Mouse (Mus musculus): ENCODE measurements at regions not wholly inside any gene's neighbourhood (a gene's known extent, or its start where the extent isn't known, plus 50 kb on each side); places are given as distances from the start of the nearest gene placed in this dataset.

- H3K36me3 ChIP-seq (ENCODE audit: control insufficient read depth, insufficient read depth, low read length): no peaks in the 10 kb centered on the region
- no peak overlapping the region for H3K9ac ChIP-seq (ENCODE audit: low read length)
- no peak overlapping the region for H3K4me2 ChIP-seq (ENCODE audit: low read length)
- H3K4me3 ChIP-seq (ENCODE audit: control insufficient read depth in 1 of 2, insufficient read depth in 1 of 2, low read depth in 1 of 2, low read length in 2 of 2): no peak overlapping the region
- peaks cover 14 to 20% of the 10 kb centered on the region in 2 experiments for H3K4me1 ChIP-seq (ENCODE audit: control insufficient read depth in 2 of 2, insufficient read depth in 2 of 2, low read length in 2 of 2)
- H3K9me3 ChIP-seq (ENCODE audit: control insufficient read depth, low read length): no peaks in the 10 kb centered on the region
- H3K27ac ChIP-seq (replicated peaks in 1 of 2; ENCODE audit: control insufficient read depth in 1 of 2, insufficient read depth in 1 of 2, low read depth in 2 of 2, low read length in 2 of 2): no peak overlapping the region
- ATAC-seq (ENCODE audit: insufficient number of reproducible peaks, insufficient read depth, low FRiP score, low read depth): no peak
- 68% methylated on average over 5 of the region's 5 CpGs for WGBS
- H3K27me3 ChIP-seq (ENCODE audit: control insufficient read depth, insufficient read depth, low read length): no peaks in the 10 kb centered on the region
These were observed 341.1 kb upstream of the Sall1 start for GRCm38 (mm10) chr8:89385028-89385427.

GRCm38 (mm10) chr8:89383781-89384180 lies 339.8 kb upstream of the Sall1 start:
- H3K36me3 ChIP-seq (ENCODE audit: control insufficient read depth, insufficient read depth, low read length): no peaks in the 10 kb centered on the region
- no peaks in the 10 kb centered on the region for H3K9me3 ChIP-seq (ENCODE audit: control insufficient read depth, low read length)
- H3K27ac ChIP-seq (replicated peaks in 1 of 2; ENCODE audit: control insufficient read depth in 1 of 2, insufficient read depth in 1 of 2, low read depth in 2 of 2, low read length in 2 of 2): no peak overlapping the region
- no peak for ATAC-seq (ENCODE audit: insufficient number of reproducible peaks, insufficient read depth, low FRiP score, low read depth)
- H3K9ac ChIP-seq (ENCODE audit: low read length): no peak overlapping the region
- H3K4me2 ChIP-seq (ENCODE audit: low read length): no peak overlapping the region
- peaks cover 10 to 16% of the 10 kb centered on the region in 2 experiments for H3K4me1 ChIP-seq (ENCODE audit: control insufficient read depth in 2 of 2, insufficient read depth in 2 of 2, low read length in 2 of 2)
- H3K4me3 ChIP-seq (ENCODE audit: control insufficient read depth in 1 of 2, insufficient read depth in 1 of 2, low read depth in 1 of 2, low read length in 2 of 2): no peak overlapping the region
- 84% methylated on average over 5 of the region's 5 CpGs for WGBS
- H3K27me3 ChIP-seq (ENCODE audit: control insufficient read depth, insufficient read depth, low read length): no peaks in the 10 kb centered on the region

- H3K27ac ChIP-seq (replicated peaks in 1 of 2; ENCODE audit: control insufficient read depth in 1 of 2, insufficient read depth in 1 of 2, low read depth in 2 of 2, low read length in 2 of 2): no peak overlapping the region
- no peak overlapping the region for H3K9ac ChIP-seq (ENCODE audit: low read length)
- H3K4me3 ChIP-seq (ENCODE audit: control insufficient read depth in 1 of 2, insufficient read depth in 1 of 2, low read depth in 1 of 2, low read length in 2 of 2): no peak overlapping the region
- no peak overlapping the region for H3K4me2 ChIP-seq (ENCODE audit: low read length)
- no peaks in the 10 kb centered on the region for H3K27me3 ChIP-seq (ENCODE audit: control insufficient read depth, insufficient read depth, low read length)
- 57% methylated on average over 9 of the region's 9 CpGs for WGBS
- H3K4me1 ChIP-seq (ENCODE audit: control insufficient read depth in 2 of 2, insufficient read depth in 2 of 2, low read length in 2 of 2): peaks cover 2 to 6% of the 10 kb centered on the region in 2 experiments; a peak in 3 of 4 replicates
- no peaks in the 10 kb centered on the region for H3K36me3 ChIP-seq (ENCODE audit: control insufficient read depth, insufficient read depth, low read length)
- no peaks in the 10 kb centered on the region for H3K9me3 ChIP-seq (ENCODE audit: control insufficient read depth, low read length)
- ATAC-seq (ENCODE audit: insufficient number of reproducible peaks, insufficient read depth, low FRiP score, low read depth): no peak
These were observed 338.8 kb upstream of the Sall1 start for GRCm38 (mm10) chr8:89382538-89383380.

- no peak overlapping the region for H3K4me3 ChIP-seq (ENCODE audit: control insufficient read depth in 1 of 2, insufficient read depth in 1 of 2, low read depth in 1 of 2, low read length in 2 of 2)
- H3K4me1 ChIP-seq (ENCODE audit: control insufficient read depth in 2 of 2, insufficient read depth in 2 of 2, low read length in 2 of 2): no peaks in the 10 kb centered on the region
- no peaks in the 10 kb centered on the region for H3K27me3 ChIP-seq (ENCODE audit: control insufficient read depth, insufficient read depth, low read length)
- no peak for ATAC-seq (ENCODE audit: insufficient number of reproducible peaks, insufficient read depth, low FRiP score, low read depth)
- H3K9ac ChIP-seq (ENCODE audit: low read length): no peak overlapping the region
- no peaks in the 10 kb centered on the region for H3K36me3 ChIP-seq (ENCODE audit: control insufficient read depth, insufficient read depth, low read length)
- WGBS: 84% methylated on average over 9 of the region's 9 CpGs
- no peak overlapping the region for H3K27ac ChIP-seq (replicated peaks in 1 of 2; ENCODE audit: control insufficient read depth in 1 of 2, insufficient read depth in 1 of 2, low read depth in 2 of 2, low read length in 2 of 2)
- no peaks in the 10 kb centered on the region for H3K9me3 ChIP-seq (ENCODE audit: control insufficient read depth, low read length)
- H3K4me2 ChIP-seq (ENCODE audit: low read length): no peak overlapping the region
These were observed 336.5 kb upstream of the Sall1 start for GRCm38 (mm10) chr8:89380436-89380835.

- Histone ChIP-seq H3K27me3 (ENCODE audit: control insufficient read depth, insufficient read depth, low read length) (no peaks in the 10 kb centered on the region), H3K36me3 (ENCODE audit: control insufficient read depth, insufficient read depth, low read length) (no peaks in the 10 kb centered on the region), H3K4me2 (ENCODE audit: low read length) (no peak overlapping the region), H3K27ac (replicated peaks in 1 of 2; ENCODE audit: control insufficient read depth in 1 of 2, insufficient read depth in 1 of 2, low read depth in 2 of 2, low read length in 2 of 2) (no peak overlapping the region), H3K9ac (ENCODE audit: low read length) (no peak overlapping the region), H3K9me3 (ENCODE audit: control insufficient read depth, low read length) (no peaks in the 10 kb centered on the region), H3K4me3 (ENCODE audit: control insufficient read depth in 1 of 2, insufficient read depth in 1 of 2, low read depth in 1 of 2, low read length in 2 of 2) (no peak overlapping the region), H3K4me1 (ENCODE audit: control insufficient read depth in 2 of 2, insufficient read depth in 2 of 2, low read length in 2 of 2) (no peaks in the 10 kb centered on the region)
- WGBS: 84% methylated on average over 3 of the region's 3 CpGs
- ATAC-seq (ENCODE audit: insufficient number of reproducible peaks, insufficient read depth, low FRiP score, low read depth): no peak
These were observed 328.8 kb upstream of the Sall1 start for GRCm38 (mm10) chr8:89372761-89373160.

DNA sequence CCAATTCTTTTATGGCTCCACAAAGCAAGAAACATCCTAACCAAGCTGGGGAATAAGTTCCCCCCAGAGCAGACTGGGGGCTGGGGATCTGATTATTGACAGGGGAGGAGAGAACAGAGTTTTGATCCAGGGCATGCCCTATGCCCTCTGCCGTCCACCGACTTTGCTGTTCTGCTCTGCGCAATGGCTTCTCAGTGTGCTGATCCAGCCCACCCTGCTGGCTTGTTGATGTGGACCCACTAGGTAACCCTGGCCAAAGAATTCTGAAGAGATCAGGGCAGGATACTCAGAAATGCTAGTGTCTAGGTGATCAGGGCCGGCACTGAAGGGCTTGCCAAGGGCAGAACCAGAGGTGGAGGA lies 327.8 kb upstream of the Sall1 start:
- WGBS: 44% methylated on average over 4 of the region's 4 CpGs

GRCm38 (mm10) chr8:89370816-89371772 lies 327.1 kb upstream of the Sall1 start:
- Histone ChIP-seq H3K9me3 (ENCODE audit: control insufficient read depth, low read length) (no peaks in the 10 kb centered on the region), H3K9ac (ENCODE audit: low read length) (no peak overlapping the region), H3K36me3 (ENCODE audit: control insufficient read depth, insufficient read depth, low read length) (no peaks in the 10 kb centered on the region), H3K4me3 (ENCODE audit: control insufficient read depth in 1 of 2, insufficient read depth in 1 of 2, low read depth in 1 of 2, low read length in 2 of 2) (no peak overlapping the region), H3K27me3 (ENCODE audit: control insufficient read depth, insufficient read depth, low read length) (no peaks in the 10 kb centered on the region), H3K4me2 (ENCODE audit: low read length) (no peak overlapping the region), H3K4me1 (ENCODE audit: control insufficient read depth in 2 of 2, insufficient read depth in 2 of 2, low read length in 2 of 2) (no peaks in the 10 kb centered on the region), H3K27ac (replicated peaks in 1 of 2; ENCODE audit: control insufficient read depth in 1 of 2, insufficient read depth in 1 of 2, low read depth in 2 of 2, low read length in 2 of 2) (no peak overlapping the region)
- WGBS: 61% methylated on average over 20 of the region's 20 CpGs
- no peak for ATAC-seq (ENCODE audit: insufficient number of reproducible peaks, insufficient read depth, low FRiP score, low read depth)

More for the DNA sequence above, 327.8 kb upstream of the Sall1 start:
- Histone ChIP-seq H3K27me3 (ENCODE audit: control insufficient read depth, insufficient read depth, low read length) (no peaks in the 10 kb centered on the region), H3K9ac (ENCODE audit: low read length) (no peak overlapping the region), H3K4me3 (ENCODE audit: control insufficient read depth in 1 of 2, insufficient read depth in 1 of 2, low read depth in 1 of 2, low read length in 2 of 2) (no peak overlapping the region), H3K36me3 (ENCODE audit: control insufficient read depth, insufficient read depth, low read length) (no peaks in the 10 kb centered on the region), H3K4me1 (ENCODE audit: control insufficient read depth in 2 of 2, insufficient read depth in 2 of 2, low read length in 2 of 2) (no peaks in the 10 kb centered on the region), H3K4me2 (ENCODE audit: low read length) (no peak overlapping the region), H3K27ac (replicated peaks in 1 of 2; ENCODE audit: control insufficient read depth in 1 of 2, insufficient read depth in 1 of 2, low read depth in 2 of 2, low read length in 2 of 2) (no peak overlapping the region), H3K9me3 (ENCODE audit: control insufficient read depth, low read length) (no peaks in the 10 kb centered on the region)
- no peak for ATAC-seq (ENCODE audit: insufficient number of reproducible peaks, insufficient read depth, low FRiP score, low read depth)
